Mouse (Mus musculus): ENCODE data around the gene Trappc3. TPM values are rescaled to one million over a fixed set of nuclear protein-coding genes. Genes with fewer than 3 reads are reported as not detected.

The Trappc3 gene
- polyA plus RNA-seq, 1 experiment from 2014 or later, result 103 TPM

GRCm38 (mm10) chr4:126246202-126246889 is 15.8 kb upstream of the Trappc3 start:
- H3K36me3 ChIP-seq (ENCODE audit: control insufficient read depth, insufficient read depth, low read length), result no peaks in the 10 kb centered on the region
- no peak overlapping the region for H3K9ac ChIP-seq (ENCODE audit: low read length)
- H3K4me1 ChIP-seq (ENCODE audit: control insufficient read depth, insufficient read depth, low read length), result peaks cover 12% of the 10 kb centered on the region
- no peak for ATAC-seq (ENCODE audit: insufficient read depth, low FRiP score)
- H3K27ac ChIP-seq (ENCODE audit: low read length), result peak overlapping the region; percentile 24; the same call in 1 of the 2 replicates
- H3K4me2 ChIP-seq (ENCODE audit: low read depth, low read length), result no peak overlapping the region
- no peaks in the 10 kb centered on the region for H3K9me3 ChIP-seq (replicated peaks; ENCODE audit: control insufficient read depth, low read length)
- WGBS, result 74% methylated on average over 13 of the region's 13 CpGs
- H3K27me3 ChIP-seq (ENCODE audit: control insufficient read depth, insufficient read depth, low read length), result no peaks in the 10 kb centered on the region
- H3K4me3 ChIP-seq (replicated peaks; ENCODE audit: low read length), result no peak overlapping the region

- Histone ChIP-seq H3K36me3 (ENCODE audit: control insufficient read depth, insufficient read depth, low read length) (no peaks in the 10 kb centered on the region), H3K4me1 (ENCODE audit: control insufficient read depth, insufficient read depth, low read length) (peaks cover 24% of the 10 kb centered on the region), H3K27ac (ENCODE audit: low read length) (no peak overlapping the region), H3K4me2 (ENCODE audit: low read depth, low read length) (no peak overlapping the region), H3K9me3 (replicated peaks; ENCODE audit: control insufficient read depth, low read length) (no peaks in the 10 kb centered on the region), H3K27me3 (ENCODE audit: control insufficient read depth, insufficient read depth, low read length) (no peaks in the 10 kb centered on the region), H3K9ac (ENCODE audit: low read length) (no peak overlapping the region), H3K4me3 (replicated peaks; ENCODE audit: low read length) (no peak overlapping the region)
- no peak for ATAC-seq (ENCODE audit: insufficient read depth, low FRiP score)
- WGBS, result 43% methylated on average over 11 of the region's 11 CpGs
These were observed 13.8 kb upstream of the Trappc3 start for GRCm38 (mm10) chr4:126248261-126248868.

- Histone ChIP-seq H3K4me1 (ENCODE audit: control insufficient read depth, insufficient read depth, low read length) (peaks cover 36% of the 10 kb centered on the region), H3K9ac (ENCODE audit: low read length) (no peak overlapping the region), H3K4me3 (replicated peaks; ENCODE audit: low read length) (no peak overlapping the region), H3K9me3 (replicated peaks; ENCODE audit: control insufficient read depth, low read length) (no peaks in the 10 kb centered on the region), H3K4me2 (ENCODE audit: low read depth, low read length) (no peak overlapping the region), H3K27me3 (ENCODE audit: control insufficient read depth, insufficient read depth, low read length) (no peaks in the 10 kb centered on the region), H3K27ac (ENCODE audit: low read length) (no peak overlapping the region), H3K36me3 (ENCODE audit: control insufficient read depth, insufficient read depth, low read length) (no peaks in the 10 kb centered on the region)
- ATAC-seq (ENCODE audit: insufficient read depth, low FRiP score), result no peak; the same call in 1 of the 2 replicates
- WGBS, result 52% methylated on average over 4 of the region's 4 CpGs
These were observed 11.5 kb upstream of the Trappc3 start for GRCm38 (mm10) chr4:126250659-126251058.

- peak overlapping the region; percentile 28; the same call in 1 of the 2 replicates for H3K4me2 ChIP-seq (ENCODE audit: low read depth, low read length)
These were observed 10.4 kb upstream of the Trappc3 start for GRCm38 (mm10) chr4:126251655-126252254.

GRCm38 (mm10) chr4:126252411-126253237 is 9.5 kb upstream of the Trappc3 start:
- Histone ChIP-seq H3K9me3 (replicated peaks; ENCODE audit: control insufficient read depth, low read length) (no peaks in the 10 kb centered on the region), H3K36me3 (ENCODE audit: control insufficient read depth, insufficient read depth, low read length) (no peaks in the 10 kb centered on the region), H3K4me2 (ENCODE audit: low read depth, low read length) (no peak overlapping the region; the same call in 1 of the 2 replicates), H3K27me3 (ENCODE audit: control insufficient read depth, insufficient read depth, low read length) (no peaks in the 10 kb centered on the region), H3K9ac (ENCODE audit: low read length) (no peak overlapping the region; the same call in 1 of the 2 replicates), H3K4me1 (ENCODE audit: control insufficient read depth, insufficient read depth, low read length) (peaks cover 44% of the 10 kb centered on the region), H3K4me3 (replicated peaks; ENCODE audit: low read length) (no peak overlapping the region), H3K27ac (ENCODE audit: low read length) (no peak overlapping the region)
- 84% methylated on average over 17 of the region's 17 CpGs for WGBS
- ATAC-seq (ENCODE audit: insufficient read depth, low FRiP score), result no peak

More at GRCm38 (mm10) chr4:126251655-126252254, 10.4 kb upstream of the Trappc3 start:
- ATAC-seq (ENCODE audit: insufficient read depth, low FRiP score), result no peak
- WGBS, result 61% methylated on average over 11 of the region's 11 CpGs
- Histone ChIP-seq H3K4me3 (replicated peaks; ENCODE audit: low read length) (no peak overlapping the region), H3K9ac (ENCODE audit: low read length) (peak overlapping the region; percentile 9), H3K4me1 (ENCODE audit: control insufficient read depth, insufficient read depth, low read length) (peaks cover 36% of the 10 kb centered on the region), H3K27ac (ENCODE audit: low read length) (peak overlapping the region; percentile 47), H3K36me3 (ENCODE audit: control insufficient read depth, insufficient read depth, low read length) (no peaks in the 10 kb centered on the region), H3K27me3 (ENCODE audit: control insufficient read depth, insufficient read depth, low read length) (no peaks in the 10 kb centered on the region), H3K9me3 (replicated peaks; ENCODE audit: control insufficient read depth, low read length) (no peaks in the 10 kb centered on the region)

- peak overlapping the region; percentile 100; the same call in 1 of the 2 replicates for H3K4me3 ChIP-seq (replicated peaks; ENCODE audit: low read length)
- 78% methylated on average over 14 of the region's 14 CpGs for WGBS
- H3K27ac ChIP-seq (ENCODE audit: low read length), result no peak overlapping the region
- peak overlapping the region; percentile 33; the same call in 1 of the 2 replicates for H3K9ac ChIP-seq (ENCODE audit: low read length)
- H3K4me1 ChIP-seq (ENCODE audit: control insufficient read depth, insufficient read depth, low read length), result peaks cover 51% of the 10 kb centered on the region
- no peak for ATAC-seq (ENCODE audit: insufficient read depth, low FRiP score)
- H3K4me2 ChIP-seq (ENCODE audit: low read depth, low read length), result peak overlapping the region; percentile 94
- H3K36me3 ChIP-seq (ENCODE audit: control insufficient read depth, insufficient read depth, low read length), result no peaks in the 10 kb centered on the region
- no peaks in the 10 kb centered on the region for H3K27me3 ChIP-seq (ENCODE audit: control insufficient read depth, insufficient read depth, low read length)
- no peaks in the 10 kb centered on the region for H3K9me3 ChIP-seq (replicated peaks; ENCODE audit: control insufficient read depth, low read length)
These were observed 8.4 kb upstream of the Trappc3 start for GRCm38 (mm10) chr4:126253637-126254272.

- H3K27ac ChIP-seq (ENCODE audit: low read length), result peak overlapping the region; percentile 90
- no peaks in the 10 kb centered on the region for H3K9me3 ChIP-seq (replicated peaks; ENCODE audit: control insufficient read depth, low read length)
- H3K36me3 ChIP-seq (ENCODE audit: control insufficient read depth, insufficient read depth, low read length), result no peaks in the 10 kb centered on the region
- H3K4me2 ChIP-seq (ENCODE audit: low read depth, low read length), result peak overlapping the region; percentile 94
- no peaks in the 10 kb centered on the region for H3K27me3 ChIP-seq (ENCODE audit: control insufficient read depth, insufficient read depth, low read length)
- H3K9ac ChIP-seq (ENCODE audit: low read length), result peak overlapping the region; percentile 98
- 23% methylated on average over 9 of the region's 9 CpGs for WGBS
- H3K4me1 ChIP-seq (ENCODE audit: control insufficient read depth, insufficient read depth, low read length), result peaks cover 56% of the 10 kb centered on the region
- ATAC-seq (ENCODE audit: insufficient read depth, low FRiP score), result peak; percentile 2; the same call in 1 of the 2 replicates
- peak overlapping the region; percentile 100 for H3K4me3 ChIP-seq (replicated peaks; ENCODE audit: low read length)
These were observed 7.6 kb upstream of the Trappc3 start for GRCm38 (mm10) chr4:126254315-126255112.

Measured in stomach, embryonic 16.5 days (tissue).